Mouse (Mus musculus) CH12F3 (cell line): Measurements from ENCODE around the gene Hoxc11.

Experiments used
- in situ Hi-C: fragments of 300-500 bp; cut with MboI; formaldehyde crosslinking; loops from 2 replicates; pipeline ENCODE4 v1.14.3; 2020; ENCODE audit warnings: low sequenced_read_pairs

Gene Hoxc11

DNA sequence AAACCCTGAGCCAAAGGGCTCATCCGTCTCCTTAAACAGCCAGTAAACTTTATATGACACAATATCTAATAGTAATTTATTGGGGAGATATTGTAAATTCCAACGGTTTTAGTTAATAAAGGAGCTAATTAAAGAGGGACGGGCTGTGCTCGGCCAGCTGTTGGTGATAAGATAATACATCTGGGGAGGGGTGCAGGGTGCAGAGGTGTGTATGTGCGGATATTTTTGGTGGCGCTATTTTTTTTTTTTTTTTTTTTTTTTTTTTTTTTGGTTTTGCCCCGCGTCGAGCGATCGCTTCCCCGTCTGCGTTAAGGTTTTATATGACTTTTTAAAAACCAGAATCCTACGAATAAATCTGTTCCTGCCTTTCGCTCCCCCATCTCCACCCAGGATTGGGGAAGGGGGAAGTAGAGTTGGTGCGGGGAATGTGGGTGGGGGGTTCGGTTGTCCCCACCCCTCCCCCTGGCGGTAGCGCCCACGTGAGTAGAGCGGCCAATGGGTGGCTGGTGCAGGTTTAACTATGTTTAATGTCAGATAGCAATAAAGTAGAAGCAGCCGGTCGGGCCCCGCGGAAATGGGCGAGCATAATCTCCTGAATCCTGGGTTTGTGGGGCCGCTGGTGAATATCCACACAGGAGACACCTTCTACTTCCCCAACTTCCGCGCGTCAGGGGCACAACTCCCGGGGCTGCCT is 17.8 kb upstream of the Hoxc11 start, which contains the start of gene Hoxc12:
TSS of gene Hoxc12 (plus strand) at position 479 of the 694 bp plus-strand sequence.
- in situ Hi-C loops, result no loop called here

- in situ Hi-C loops, result no loop called here
Measured at GRCm38 (mm10) chr15:102937036-102937666, 17.1 kb upstream of the Hoxc11 start.

DNA sequence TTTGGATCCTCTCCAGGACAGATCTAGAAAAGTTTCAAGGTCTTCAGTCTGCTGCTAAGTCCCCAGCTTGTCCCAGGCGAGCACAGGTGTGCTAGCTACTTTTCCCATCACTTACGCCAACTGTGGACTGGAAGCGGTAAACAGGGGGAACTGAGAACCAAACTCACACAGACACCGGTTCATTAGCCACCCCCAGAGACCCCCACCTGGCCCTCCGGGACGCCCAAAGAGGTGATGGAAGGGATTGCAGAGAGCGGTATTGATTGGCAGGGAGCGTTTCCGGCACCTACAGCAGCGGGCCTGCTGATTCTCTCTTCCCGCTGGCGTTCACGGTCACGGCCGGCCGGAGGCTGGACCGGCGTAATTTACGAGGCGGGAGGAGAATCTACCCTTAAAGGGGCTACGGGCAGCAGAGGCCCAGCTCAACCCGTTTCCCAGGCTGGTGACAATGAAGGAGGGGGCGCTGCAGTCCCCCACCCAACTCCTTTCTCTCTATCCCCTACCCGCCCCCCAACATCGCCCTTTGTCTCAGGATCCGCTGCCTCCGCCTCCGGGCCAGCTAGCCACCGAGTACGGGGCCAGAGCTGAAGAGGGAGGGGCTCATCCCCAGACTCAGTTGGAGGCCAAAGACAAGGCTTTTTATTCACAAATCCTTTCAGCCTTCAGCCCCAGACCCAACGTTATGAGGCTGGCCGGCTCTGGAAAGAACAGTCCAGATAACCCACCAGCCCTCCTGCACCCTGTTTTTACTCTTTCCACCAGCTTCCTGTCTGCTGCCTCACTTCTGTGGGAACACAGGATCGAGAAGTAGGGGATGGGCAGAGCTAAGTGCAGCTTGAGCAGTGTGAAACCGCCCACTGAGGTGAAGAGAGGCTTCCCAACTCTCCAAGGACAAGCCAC is 14.7 kb upstream of the Hoxc11 start:
- in situ Hi-C loops, result no loop called here

GRCm38 (mm10) chr15:102942739-102943467 is 11.3 kb upstream of the Hoxc11 start:
- in situ Hi-C loops, result no loop called here

- in situ Hi-C loops, result no loop called here
Measured at GRCm38 (mm10) chr15:102943468-102943813, 10.8 kb upstream of the Hoxc11 start.

DNA sequence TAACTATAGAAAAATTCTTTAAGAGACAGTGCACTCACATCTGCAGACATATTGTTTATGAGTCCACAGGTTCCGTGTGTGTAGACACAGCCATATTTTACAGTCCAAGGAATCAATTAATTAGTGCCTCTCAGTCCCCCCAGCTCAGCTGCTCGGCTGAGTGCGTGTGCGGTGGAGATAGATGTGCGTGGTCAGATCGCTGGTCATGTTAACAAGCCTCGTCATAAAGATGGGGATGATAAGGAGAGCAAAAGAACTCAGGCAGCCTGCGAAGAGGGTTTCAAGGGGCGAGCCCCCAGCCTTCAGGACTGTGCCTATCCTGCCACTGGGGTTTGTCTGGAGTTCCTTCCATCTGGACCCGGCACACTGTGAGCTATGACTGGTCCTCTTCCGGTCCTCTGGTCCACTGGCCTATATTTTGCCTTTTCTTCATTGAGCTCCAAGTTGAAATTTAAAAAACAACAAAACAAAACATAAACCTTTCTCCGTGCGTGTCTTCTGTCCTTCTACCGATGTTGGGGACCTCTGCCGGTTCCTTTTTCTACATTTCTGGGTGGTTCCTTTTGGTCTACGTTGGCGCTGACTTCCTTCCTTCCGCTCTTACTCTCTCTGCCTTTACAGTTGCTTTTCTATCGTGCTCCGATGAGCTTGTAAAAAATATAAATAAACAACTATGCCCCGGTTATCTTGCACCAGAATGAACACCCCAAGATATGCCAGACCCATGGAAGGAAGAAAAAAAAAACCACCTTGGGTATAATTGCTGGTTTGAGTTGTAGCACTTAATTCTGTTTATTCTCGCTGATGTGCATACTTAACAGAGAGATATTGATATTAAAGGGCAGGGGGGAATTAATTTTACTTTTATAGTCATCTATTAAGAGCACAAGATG is 8.8 kb upstream of the Hoxc11 start:
- in situ Hi-C loops, result no loop called here

GRCm38 (mm10) chr15:102947276-102947675 is 7.0 kb upstream of the Hoxc11 start:
- in situ Hi-C loops, result no loop called here

DNA sequence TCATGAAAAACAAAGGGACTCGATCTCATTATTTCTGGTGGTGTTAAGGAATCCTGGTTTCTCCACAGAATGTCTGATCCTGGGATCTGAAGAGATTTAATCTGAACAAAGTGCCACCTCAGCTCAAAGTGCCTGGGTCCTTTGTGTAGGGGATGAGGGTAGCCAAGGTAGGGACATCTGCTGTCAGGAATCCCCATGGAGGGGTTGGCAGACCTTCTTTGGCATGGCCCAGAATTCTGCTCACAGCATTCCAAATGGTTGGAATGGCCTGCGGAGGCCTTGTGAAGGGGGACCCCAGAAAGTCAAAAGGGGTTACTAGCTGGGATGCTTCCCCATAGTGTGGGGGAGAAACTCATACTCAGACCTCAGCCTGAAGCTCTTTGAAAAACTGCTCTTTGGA is 5.4 kb upstream of the Hoxc11 start:
- in situ Hi-C loops, result no loop called here

GRCm38 (mm10) chr15:102949696-102950095 is 4.5 kb upstream of the Hoxc11 start:
- in situ Hi-C loops, result no loop called here

- in situ Hi-C loops, result no loop called here
Measured at GRCm38 (mm10) chr15:102950877-102951276, 3.4 kb upstream of the Hoxc11 start.

GRCm38 (mm10) chr15:102953561-102953960 is 666 bp upstream of the Hoxc11 start:
- in situ Hi-C loops, result no loop called here

GRCm38 (mm10) chr15:102955007-102955382 is 768 bp downstream of the Hoxc11 start:
- in situ Hi-C loops, result no loop called here

DNA sequence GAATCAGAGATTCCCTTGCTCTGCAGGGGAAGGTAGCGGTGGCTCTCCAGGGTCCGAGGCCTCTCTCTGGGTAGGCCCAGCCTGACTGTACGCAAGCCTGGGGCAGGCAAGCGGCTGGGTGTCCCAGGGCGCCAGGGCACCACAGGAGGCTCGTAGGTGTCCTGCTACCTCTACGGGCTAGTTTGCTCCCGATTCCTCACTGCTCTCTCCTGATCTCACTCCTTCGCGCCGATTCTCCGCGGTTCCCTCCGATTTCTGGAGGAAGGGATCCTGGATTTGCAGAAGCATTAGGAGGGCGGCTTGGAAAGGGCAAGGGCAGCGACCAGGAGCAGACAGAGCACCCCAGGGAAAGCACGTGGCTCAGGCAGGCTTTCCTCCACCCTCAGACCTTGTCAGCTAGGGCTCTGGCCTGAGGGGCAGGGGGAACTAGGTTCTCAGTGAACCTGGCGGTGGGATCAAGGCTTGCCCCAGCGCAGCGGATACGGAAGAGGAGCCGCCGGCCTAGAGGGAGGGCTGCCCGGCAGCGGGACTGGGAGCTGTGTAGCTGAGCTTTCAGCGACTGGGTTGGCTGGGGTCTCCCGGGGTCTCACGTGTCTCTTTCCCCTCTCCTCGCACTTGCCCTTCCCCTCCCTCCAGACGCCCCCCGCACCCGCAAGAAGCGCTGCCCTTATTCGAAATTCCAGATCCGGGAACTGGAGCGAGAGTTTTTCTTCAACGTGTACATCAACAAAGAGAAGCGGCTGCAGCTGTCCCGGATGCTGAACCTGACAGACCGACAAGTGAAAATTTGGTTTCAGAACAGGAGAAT is 1.8 kb downstream of the Hoxc11 start:
- in situ Hi-C loops, result no loop called here

GRCm38 (mm10) chr15:102956906-102957305 is 2.7 kb downstream of the Hoxc11 start:
- in situ Hi-C loops, result no loop called here

DNA sequence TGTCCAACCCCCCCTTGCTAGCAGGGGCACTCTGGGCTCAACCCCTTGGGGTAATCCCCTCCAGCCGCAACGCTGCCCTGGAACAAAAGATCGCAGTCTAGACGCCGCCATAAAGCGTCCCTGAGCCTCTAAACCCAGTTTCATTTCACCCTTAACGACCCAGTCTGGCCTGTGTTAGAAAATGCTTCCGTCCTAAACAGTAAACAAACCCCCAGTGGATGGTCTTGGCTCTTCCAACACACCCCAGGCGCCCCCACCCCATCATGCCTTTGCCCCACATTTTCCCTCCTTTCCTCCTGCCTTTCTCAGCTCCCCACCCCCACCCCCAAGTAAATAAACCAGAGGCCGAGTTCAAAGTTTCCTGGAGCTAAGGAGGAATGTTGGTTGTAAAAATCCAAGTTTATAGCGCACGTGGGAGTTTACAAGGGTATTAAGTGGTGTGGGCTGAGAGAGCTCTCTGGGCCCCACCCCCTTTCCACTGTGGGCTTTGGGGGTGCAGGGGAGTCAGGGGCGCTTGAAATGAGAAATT is 5.5 kb downstream of the Hoxc11 start:
- in situ Hi-C loops, result no loop called here

DNA sequence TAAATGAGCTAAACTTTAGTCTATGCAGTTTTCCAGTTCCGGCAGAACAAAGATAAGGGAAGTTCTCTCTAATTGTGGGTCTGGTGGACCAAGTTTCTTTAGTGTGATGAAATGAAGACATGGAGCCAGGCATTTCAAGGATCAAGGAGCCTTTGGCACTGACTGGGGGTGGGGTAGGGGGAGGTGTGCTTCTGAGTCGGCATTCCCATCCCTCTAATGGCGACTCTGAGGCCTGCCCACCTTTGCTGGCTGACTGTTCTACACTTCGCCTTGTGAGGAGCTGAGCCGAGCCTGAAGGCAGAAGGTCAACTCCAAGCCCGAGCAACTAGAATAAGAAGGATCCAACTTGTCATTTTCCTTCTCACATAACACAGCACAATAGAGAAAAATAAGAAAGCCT is 7.5 kb downstream of the Hoxc11 start:
- in situ Hi-C loops, result no loop called here

DNA sequence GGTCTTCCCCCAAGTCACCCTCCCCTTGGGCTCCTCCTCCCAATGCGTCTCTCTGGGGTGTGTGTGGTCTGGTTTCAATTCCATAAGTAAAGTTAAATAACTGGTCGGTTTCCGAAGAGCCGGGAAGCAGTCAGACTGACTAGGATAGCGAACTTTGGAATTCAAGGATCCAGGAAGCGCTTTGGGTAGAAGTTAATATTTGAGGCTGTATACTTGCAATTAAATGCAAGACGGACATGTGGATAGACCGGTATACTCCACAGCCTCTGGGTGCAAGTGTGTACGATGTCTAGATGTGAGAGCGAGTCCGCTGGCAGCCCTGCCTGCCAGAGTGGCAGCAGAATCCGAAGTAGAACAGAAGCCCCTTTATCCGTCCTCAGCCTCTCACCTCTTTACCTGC is 8.3 kb downstream of the Hoxc11 start:
- in situ Hi-C loops, result no loop called here

DNA sequence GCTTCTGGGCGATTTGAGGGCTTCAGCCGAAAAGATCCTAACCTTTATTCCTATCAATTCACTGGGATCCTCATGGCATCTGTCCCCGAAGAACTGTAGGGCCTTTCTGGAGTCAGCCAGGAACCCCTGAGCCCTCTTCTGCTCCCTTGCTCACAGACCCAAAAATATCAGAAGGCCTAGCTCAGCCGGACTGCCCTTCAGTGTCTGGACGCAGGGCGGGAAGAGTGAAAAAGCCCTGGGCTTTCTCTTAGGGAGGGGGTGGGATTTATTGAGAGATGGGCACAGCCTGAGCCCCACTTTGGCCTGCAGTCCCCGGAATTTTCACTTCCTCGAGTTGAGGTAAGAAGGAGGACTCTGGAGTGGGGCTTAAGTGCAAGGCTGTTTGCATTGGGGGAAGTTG is 9.0 kb downstream of the Hoxc11 start:
- in situ Hi-C loops, result no loop called here
